Mouse (Mus musculus) heart, adult 2 months (tissue): ENCODE measurements around the gene Micu1. TPM values are rescaled to one million over a fixed set of nuclear protein-coding genes. Genes with fewer than 3 reads are reported as not detected.

Experiments
- DNase-seq, 2 experiments: peaks; one replicate each; pipeline ENCODE4 v3.0.0; 2021
- H3K27ac ChIP-seq: fragments of 200-600 bp; 2 replicates; pipeline ENCODE4 v1.8.1; 2022
- H3K27me3 ChIP-seq: fragments of 200-500 bp; 2 replicates; pipeline ENCODE4 v1.6.1; 2012; ENCODE audit warnings: mild to moderate bottlenecking, low read length, inconsistent platforms, mixed read lengths; ENCODE audit not compliant: control insufficient read depth, insufficient read depth
- H3K36me3 ChIP-seq: fragments of 200-500 bp; 2 replicates; pipeline ENCODE4 v1.6.1; 2012; ENCODE audit warnings: low read length, inconsistent platforms; ENCODE audit not compliant: control insufficient read depth, insufficient read depth
- H3K4me1 ChIP-seq: fragments of 200-500 bp; 2 replicates; pipeline ENCODE4 v1.6.1; 2011; ENCODE audit warnings: low read length; ENCODE audit not compliant: control insufficient read depth, insufficient read depth
- H3K4me3 ChIP-seq: fragments of 200-600 bp; 2 replicates; pipeline ENCODE4 v1.8.1; 2022
- H3K79me2 ChIP-seq: fragments of 200-500 bp; replicated peaks from 2 replicates; pipeline ENCODE4 v1.6.1; 2012; ENCODE audit warnings: mild to moderate bottlenecking, inconsistent platforms, low read length, moderate library complexity, mixed read lengths; ENCODE audit not compliant: control insufficient read depth, insufficient read depth
- H3K9ac ChIP-seq: fragments of 200-500 bp; 2 replicates; pipeline ENCODE4 v1.6.1; 2012; ENCODE audit warnings: low read depth, mild to moderate bottlenecking, control low read depth, inconsistent platforms, low read length, mixed read lengths
- CTCF ChIP-seq: fragments of 200-600 bp; IDR thresholded peaks from 2 replicates; pipeline ENCODE4 v1.8.1; 2022; ENCODE audit warnings: antibody characterized with exemption, mild to moderate bottlenecking, moderate library complexity
- EP300 ChIP-seq: fragments of 200-500 bp; IDR thresholded peaks from 2 replicates; pipeline ENCODE4 v1.6.1; 2011; ENCODE audit warnings: low read depth, low read length, control low read depth; ENCODE audit not compliant: insufficient read depth
- POLR2A ChIP-seq: fragments of 200-500 bp; IDR thresholded peaks from 2 replicates; pipeline ENCODE4 v1.6.1; 2011; ENCODE audit warnings: mild to moderate bottlenecking, low read depth, low read length, control low read depth; ENCODE audit not compliant: insufficient read depth
- WGBS: fragments of 180-500 bp; shearing (Covaris S2); methylation state at CpG from one replicate; pipeline ENCODE4 v1.1.7; 2018; 5-methylcytosine and 5-hydroxymethylcytosine counted together
- intact Hi-C: fragments of 180-260 bp; cut with DNase I; formaldehyde crosslinking; loops from one replicate; pipeline ENCODE4 v1.15.1; 2025
- polyA plus RNA-seq: library from polyadenylated mRNA; depleted of rRNA; stranded (reverse); fragments of >200 nt; gene quantifications from 2 replicates; pipeline ENCODE4 v1.2.3, GENCODE M21; 2012
- total RNA-seq, 2 experiments: library from RNA; stranded (reverse); gene quantifications; 2 replicates each; pipeline ENCODE4 v1.2.3; 2021

Gene Micu1
- total and polyA plus RNA-seq, 3 experiments, result 14.1 to 19.7 (median 17.6) TPM

- no peak overlapping the region for H3K9ac ChIP-seq
- no peak overlapping the region for H3K4me3 ChIP-seq
- H3K27me3 ChIP-seq, result no peaks in the 10 kb centered on the region
- H3K79me2 ChIP-seq, result no peaks in the 10 kb centered on the region
- intact Hi-C loops, result no loop called here
- H3K27ac ChIP-seq, result no peak overlapping the region
- H3K4me1 ChIP-seq, result no peaks in the 10 kb centered on the region
- 62% methylated on average over 9 of the region's 9 CpGs for WGBS
- no peak for TF ChIP-seq CTCF
- no peak for TF ChIP-seq POLR2A
- no peak for TF ChIP-seq EP300
- peak in 1 of 2 experiments; percentile 28 for DNase-seq
- H3K36me3 ChIP-seq, result no peaks in the 10 kb centered on the region
These were observed 142.4 kb downstream of the Micu1 start for GRCm38 (mm10) chr10:59844686-59845085.

- WGBS, result 81% methylated on average over 6 of the region's 6 CpGs
These were observed 144.1 kb downstream of the Micu1 start for GRCm38 (mm10) chr10:59846416-59846815.

GRCm38 (mm10) chr10:59848079-59848877, 146.0 kb downstream of the Micu1 start:
- no peak overlapping the region for H3K9ac ChIP-seq
- no peak overlapping the region for H3K27ac ChIP-seq
- no peaks in the 10 kb centered on the region for H3K79me2 ChIP-seq
- intact Hi-C loops, result no loop called here
- H3K27me3 ChIP-seq, result no peaks in the 10 kb centered on the region
- H3K36me3 ChIP-seq, result no peaks in the 10 kb centered on the region
- TF ChIP-seq EP300 (no peak), CTCF (no peak), POLR2A (no peak)
- WGBS, result 90% methylated on average over 11 of the region's 11 CpGs
- no peak for DNase-seq
- no peaks in the 10 kb centered on the region for H3K4me1 ChIP-seq
- H3K4me3 ChIP-seq, result no peak overlapping the region

More at GRCm38 (mm10) chr10:59846416-59846815, 144.1 kb downstream of the Micu1 start:
- H3K27ac ChIP-seq, result no peak overlapping the region
- intact Hi-C loops, result no loop called here
- H3K36me3 ChIP-seq, result no peaks in the 10 kb centered on the region
- H3K27me3 ChIP-seq, result no peaks in the 10 kb centered on the region
- no peak for TF ChIP-seq EP300
- no peak for DNase-seq
- H3K4me1 ChIP-seq, result no peaks in the 10 kb centered on the region
- no peak overlapping the region for H3K9ac ChIP-seq
- no peaks in the 10 kb centered on the region for H3K79me2 ChIP-seq
- no peak overlapping the region for H3K4me3 ChIP-seq

- Histone ChIP-seq H3K27ac (no peak overlapping the region), H3K4me1 (no peaks in the 10 kb centered on the region), H3K4me3 (no peak overlapping the region), H3K27me3 (no peaks in the 10 kb centered on the region), H3K9ac (no peak overlapping the region), H3K36me3 (no peaks in the 10 kb centered on the region), H3K79me2 (no peaks in the 10 kb centered on the region)
- intact Hi-C loops, result no loop called here
- TF ChIP-seq POLR2A, result no peak
- TF ChIP-seq EP300, result no peak
- TF ChIP-seq CTCF, result no peak
- 85% methylated on average over 9 of the region's 9 CpGs for WGBS
- DNase-seq, result no peak
These were observed 146.7 kb downstream of the Micu1 start for GRCm38 (mm10) chr10:59848953-59849352.

GRCm38 (mm10) chr10:59849371-59849770, 147.1 kb downstream of the Micu1 start:
- H3K27ac ChIP-seq, result no peak overlapping the region
- 91% methylated on average over 7 of the region's 7 CpGs for WGBS
- no peak for TF ChIP-seq EP300
- TF ChIP-seq POLR2A, result no peak
- no peak for TF ChIP-seq CTCF
- no peaks in the 10 kb centered on the region for H3K36me3 ChIP-seq
- H3K9ac ChIP-seq, result no peak overlapping the region
- no peaks in the 10 kb centered on the region for H3K79me2 ChIP-seq
- no peaks in the 10 kb centered on the region for H3K27me3 ChIP-seq
- no peak overlapping the region for H3K4me3 ChIP-seq
- intact Hi-C loops, result no loop called here
- H3K4me1 ChIP-seq, result no peaks in the 10 kb centered on the region
- no peak for DNase-seq

GRCm38 (mm10) chr10:59857157-59857556, 154.9 kb downstream of the Micu1 start:
- Histone ChIP-seq H3K4me1 (no peaks in the 10 kb centered on the region), H3K27ac (no peak overlapping the region), H3K79me2 (no peaks in the 10 kb centered on the region), H3K36me3 (no peaks in the 10 kb centered on the region), H3K9ac (no peak overlapping the region), H3K27me3 (no peaks in the 10 kb centered on the region), H3K4me3 (no peak overlapping the region)
- WGBS, result 79% methylated on average over 5 of the region's 5 CpGs
- intact Hi-C loops, result no loop called here
- TF ChIP-seq CTCF (no peak), POLR2A (no peak), EP300 (no peak)
- no peak for DNase-seq
